Mouse (Mus musculus) MN1 (cell line): ENCODE measurements at regions not wholly inside any gene's neighbourhood (a gene's known extent, or its start where the extent isn't known, plus 50 kb on each side); places are given as distances from the start of the nearest gene placed in this dataset.
"Not testable (repeated sequence)": the region's sequence is repeated elsewhere in the genome, so short reads cannot be mapped to it uniquely, and the experiment has no call there.

Experiments
- DNase-seq: peaks from one replicate; pipeline ENCODE4 v3.0.0-alpha.2; 2016; ENCODE audit warnings: low spot score

- DNase-seq: peak; percentile 60
These were observed 1174.3 kb downstream of the Gm37988 start for GRCm38 (mm10) chr1:5982024-5982423.

- not testable (repeated sequence) for DNase-seq
These were observed 1198.1 kb downstream of the Gm37988 start for GRCm38 (mm10) chr1:6005761-6006160.
